Mouse (Mus musculus): ENCODE measurements at regions not wholly inside any gene's neighbourhood (a gene's known extent, or its start where the extent isn't known, plus 50 kb on each side); places are given as distances from the start of the nearest gene placed in this dataset.

- TF ChIP-seq CTCF (IDR thresholded peaks at IDR 0.05; ENCODE audit: borderline replicate concordance, extremely low read depth, insufficient read depth, insufficient read length) (no peak), POLR2A (IDR thresholded peaks at IDR 0.05; ENCODE audit: borderline replicate concordance, extremely low read depth, insufficient read depth, insufficient read length, poor library complexity, severe bottlenecking) (no peak)
Observed at GRCm38 (mm10) chr4:64142356-64142787, 95.6 kb upstream of the Tnc start.
